Mouse (Mus musculus): ENCODE data around the gene Osbpl9. TPM values are rescaled to one million over a fixed set of nuclear protein-coding genes. Genes with fewer than 3 reads are reported as not detected.

The Osbpl9 gene
- total RNA-seq, 2 experiments from 2014 or later: 57.1 to 58.7 TPM

DNA sequence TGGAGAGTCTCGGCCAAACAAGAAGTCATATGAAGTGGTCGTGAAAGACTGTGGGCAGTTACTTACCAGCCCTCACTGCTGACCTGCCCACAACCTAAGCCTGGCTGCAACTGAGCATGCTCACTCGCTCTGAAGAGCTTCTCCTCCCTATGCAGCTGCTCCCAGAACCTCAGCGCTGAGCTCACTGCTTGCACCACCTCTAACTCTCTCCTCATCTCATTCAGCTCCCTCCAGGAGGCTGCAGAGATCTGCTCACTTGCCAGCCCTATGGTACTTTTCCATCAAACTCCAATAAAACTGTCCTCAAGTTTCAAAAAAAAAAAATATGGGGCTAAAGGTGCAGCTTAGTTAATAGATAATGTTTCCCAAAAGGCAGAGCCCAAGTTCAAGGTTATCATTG is 63.5 kb downstream of the Osbpl9 start:
- no peak for DNase-seq (ENCODE audit: low spot score in 2 of 2)

GRCm38 (mm10) chr4:109136475-109137125 is 65.5 kb downstream of the Osbpl9 start:
- no peak for DNase-seq (ENCODE audit: low spot score in 2 of 2)

DNA sequence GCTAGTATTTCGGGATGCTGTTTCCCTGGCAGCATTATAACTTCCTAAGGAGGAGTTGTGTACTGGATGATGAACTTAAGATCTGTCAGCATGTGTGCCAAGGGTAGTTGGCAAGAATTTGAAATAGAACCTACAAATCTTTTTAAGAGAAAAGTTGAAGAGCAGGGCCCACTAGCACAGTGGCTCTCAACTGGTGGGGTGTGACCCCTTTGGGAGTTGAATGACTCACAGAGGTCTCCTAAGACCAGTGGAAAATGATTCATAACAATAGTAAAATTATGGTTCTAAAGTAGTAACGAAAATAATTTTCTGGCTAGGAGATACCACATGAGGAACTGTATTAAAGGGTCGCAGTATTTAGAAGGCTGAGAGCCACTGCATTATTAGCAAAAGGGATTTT is 67.1 kb downstream of the Osbpl9 start:
- DNase-seq (ENCODE audit: low spot score in 2 of 2): no peak

GRCm38 (mm10) chr4:109131256-109131872 is 70.7 kb downstream of the Osbpl9 start:
- no peak for DNase-seq (ENCODE audit: low spot score in 2 of 2)

- no peak for DNase-seq (ENCODE audit: low spot score in 2 of 2)
Measured at GRCm38 (mm10) chr4:109128971-109129370, 73.1 kb downstream of the Osbpl9 start.

- no peak for DNase-seq (ENCODE audit: low spot score in 2 of 2)
Measured at GRCm38 (mm10) chr4:109128017-109128416, 74.1 kb downstream of the Osbpl9 start.

DNA sequence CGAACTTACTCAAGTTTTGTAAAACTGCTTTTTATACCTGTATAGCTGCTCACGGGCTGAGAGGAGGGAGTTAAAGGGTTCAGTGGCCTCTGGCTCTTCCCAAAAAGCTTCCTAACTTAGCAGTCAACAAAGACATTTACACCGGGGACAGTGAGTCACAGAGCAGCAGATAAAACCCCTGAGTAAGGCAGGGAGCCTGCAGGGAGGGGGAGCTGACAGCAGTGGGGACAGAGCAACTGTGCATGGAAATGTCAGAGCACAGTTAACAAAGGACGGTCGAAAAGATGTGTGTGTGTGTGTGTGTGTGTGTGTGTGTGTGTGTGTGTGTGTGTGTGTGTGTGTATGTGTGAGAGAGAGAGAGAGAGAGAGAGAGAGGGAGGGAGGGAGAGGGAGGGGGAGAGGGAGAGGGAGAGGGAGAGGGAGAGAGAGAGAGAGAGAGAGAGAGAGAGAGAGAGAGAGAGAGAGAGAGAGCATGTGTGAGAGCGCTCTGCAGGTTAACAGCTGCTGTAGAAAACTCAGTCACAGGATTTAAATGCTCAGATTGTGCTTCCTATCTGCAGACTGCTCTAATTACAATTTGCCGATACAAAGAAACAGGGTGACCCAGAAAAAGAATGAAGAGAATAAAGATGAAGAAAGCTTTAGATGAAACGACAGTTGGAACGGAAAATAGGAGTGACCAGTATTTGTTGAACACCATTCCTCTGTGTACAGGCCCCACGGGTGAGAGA is 75.1 kb downstream of the Osbpl9 start:
- DNase-seq (ENCODE audit: low spot score in 2 of 2): no peak

DNA sequence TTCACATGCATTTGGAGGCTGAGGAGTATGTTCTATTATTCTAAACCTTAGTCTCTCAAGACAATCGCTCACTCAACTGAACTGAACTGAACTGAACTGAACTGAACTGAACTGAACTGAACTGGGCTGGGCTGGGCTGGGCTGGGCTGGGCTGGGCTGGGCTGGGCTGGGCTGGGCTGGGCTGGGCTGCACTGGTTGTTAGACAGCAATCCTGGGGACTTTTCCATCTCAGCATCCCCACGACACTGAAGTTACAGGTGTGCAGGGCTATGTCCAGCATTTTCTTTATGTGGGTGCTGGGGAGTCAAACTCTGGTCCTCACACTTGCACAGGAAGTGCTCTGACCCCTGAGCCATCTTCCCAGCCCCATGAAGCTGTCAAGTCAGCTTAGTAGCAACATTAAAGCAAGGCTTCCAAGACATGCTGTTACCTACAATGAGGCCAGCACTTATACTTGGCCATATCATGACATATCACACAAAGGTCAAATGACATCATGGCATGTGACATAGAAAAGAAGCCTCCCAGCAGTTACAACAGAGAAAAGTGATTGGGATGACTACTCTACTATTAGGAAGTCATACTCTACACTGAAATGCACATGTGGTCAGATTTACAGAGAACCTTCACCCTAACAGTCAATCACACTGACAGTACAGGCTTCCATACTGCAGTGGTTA is 76.2 kb downstream of the Osbpl9 start:
- no peak for DNase-seq (ENCODE audit: low spot score in 2 of 2)

DNA sequence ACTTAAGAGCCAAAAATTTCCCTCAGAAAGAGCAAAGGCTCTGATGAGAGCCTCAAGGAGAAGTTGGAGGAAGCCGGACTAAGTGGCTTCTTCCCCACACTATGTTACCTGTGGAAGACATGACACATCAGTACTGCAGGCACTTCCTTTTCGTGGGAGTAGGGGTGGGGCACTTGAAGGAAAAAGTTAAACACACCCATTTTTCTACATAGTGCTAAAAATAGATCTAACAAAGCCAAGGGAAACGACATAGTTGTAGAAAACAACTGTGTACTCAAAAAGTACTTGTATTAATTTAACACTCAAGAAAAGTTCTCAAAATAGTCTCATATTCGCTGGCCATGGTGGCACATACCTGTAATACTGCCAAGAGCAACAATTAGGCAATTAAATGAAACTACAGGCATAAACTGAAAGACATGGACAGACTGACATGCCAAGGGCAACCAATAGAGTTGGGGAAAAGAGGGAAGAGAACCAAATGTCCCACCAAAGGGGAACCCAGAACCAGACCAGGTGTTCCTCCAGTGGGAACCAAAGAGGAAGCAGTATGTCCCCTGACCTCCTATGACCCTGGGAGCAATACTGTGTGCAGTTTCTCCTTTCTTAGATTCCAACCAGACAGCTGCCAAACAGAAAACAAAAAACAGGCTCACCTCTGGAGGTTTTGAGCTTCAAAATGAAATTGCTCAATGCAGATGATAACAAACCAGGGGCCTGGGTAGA is 79.1 kb downstream of the Osbpl9 start:
- DNase-seq (ENCODE audit: low spot score in 2 of 2): no peak

DNA sequence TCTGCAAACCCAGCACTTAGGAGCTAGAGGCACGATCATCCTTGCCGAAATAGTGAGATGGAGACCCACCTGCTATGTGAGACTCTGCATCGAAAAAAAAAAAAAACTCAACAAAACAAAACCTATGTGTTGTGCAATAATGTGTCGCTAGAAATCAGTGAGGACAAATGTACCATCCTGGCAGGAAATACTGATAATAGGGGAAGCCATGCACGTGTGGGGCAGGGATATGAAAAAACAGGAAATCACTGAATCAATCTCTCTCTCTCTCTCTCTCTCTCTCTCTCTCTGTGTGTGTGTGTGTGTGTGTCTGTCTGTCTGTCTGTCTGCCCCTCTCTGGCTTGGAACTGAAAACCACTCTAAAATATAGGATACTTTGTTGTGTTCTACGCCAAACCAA is 81.3 kb downstream of the Osbpl9 start:
- DNase-seq (ENCODE audit: low spot score in 2 of 2): no peak

GRCm38 (mm10) chr4:109119641-109120125 is 82.4 kb downstream of the Osbpl9 start:
- no peak for DNase-seq (ENCODE audit: low spot score in 2 of 2)

DNA sequence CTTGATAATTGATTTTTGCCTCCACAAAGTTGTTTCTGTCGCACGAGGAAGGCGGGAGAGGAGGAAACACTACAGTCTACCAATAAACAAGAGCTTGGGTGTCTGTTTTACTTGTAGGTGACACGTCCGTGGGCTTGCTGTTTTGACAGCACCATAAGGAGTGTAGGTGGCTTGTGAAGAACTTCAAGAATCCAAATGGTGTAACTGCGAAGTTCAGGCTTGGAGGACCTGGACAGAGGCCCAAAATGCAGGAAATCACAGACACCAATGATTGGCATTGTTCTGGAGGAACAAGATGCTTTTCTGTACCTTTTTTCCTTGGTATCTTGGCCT is 83.8 kb downstream of the Osbpl9 start:
- peak; percentile 63 to 76 for DNase-seq (ENCODE audit: low spot score in 2 of 2)

DNA sequence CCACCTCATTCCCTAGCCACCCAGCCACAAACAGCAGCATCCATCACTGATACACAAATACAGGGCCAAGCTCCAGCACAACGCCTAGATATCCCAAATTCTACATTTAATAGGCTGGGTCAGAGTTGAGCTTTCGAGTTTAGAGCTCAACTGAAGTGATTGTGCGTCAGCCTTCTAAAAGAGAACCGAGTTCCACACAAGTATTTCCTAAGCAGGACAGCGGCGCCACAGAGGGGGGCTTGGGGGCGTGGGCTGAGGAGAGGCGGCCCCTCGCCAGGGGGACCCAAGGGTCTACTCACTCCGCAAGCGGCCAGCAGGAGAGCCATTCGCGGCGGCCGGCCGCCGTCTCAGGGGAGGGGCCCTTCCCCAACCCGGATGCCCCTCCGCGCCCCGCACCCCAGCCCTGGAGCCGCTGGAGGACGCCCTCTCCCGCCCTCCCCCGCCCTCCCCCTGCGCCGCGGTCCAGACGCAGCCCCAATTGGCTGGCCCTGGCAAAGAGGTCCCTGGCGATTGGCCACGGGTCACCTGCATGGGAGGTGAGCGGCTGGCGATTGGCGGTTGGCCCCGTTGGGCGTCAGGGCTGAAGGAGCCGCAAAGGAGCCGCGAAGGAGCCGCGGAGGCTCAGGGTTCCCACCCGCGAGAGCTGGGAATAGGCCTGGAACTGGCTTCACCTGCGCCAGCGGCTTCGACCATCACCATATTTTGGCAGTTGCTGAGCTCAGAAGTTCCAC is 84.3 kb downstream of the Osbpl9 start:
- peak; percentile 68 to 74 for DNase-seq (ENCODE audit: low spot score in 2 of 2)

- no peak for DNase-seq (ENCODE audit: low spot score in 2 of 2)
Measured at GRCm38 (mm10) chr4:109116938-109117337, 85.1 kb downstream of the Osbpl9 start.

DNA sequence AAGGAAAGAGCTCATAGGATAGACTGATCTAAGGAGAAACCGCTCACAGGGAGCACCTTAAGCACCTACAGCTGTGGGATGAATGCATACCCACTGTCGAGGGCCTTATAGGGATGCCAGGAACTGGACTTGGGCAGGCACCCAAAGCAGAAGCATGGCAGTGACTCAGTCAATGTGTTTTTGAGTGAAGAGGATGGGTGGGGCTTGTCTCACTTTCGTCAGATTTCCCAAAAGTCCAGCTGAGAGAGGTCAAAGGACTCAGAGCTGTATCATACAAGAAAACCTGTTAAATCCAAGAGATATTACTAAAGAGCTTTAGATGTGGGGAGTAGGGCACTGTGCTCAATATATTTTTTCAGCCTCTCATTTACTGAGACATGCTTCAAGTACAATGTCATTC is 85.6 kb downstream of the Osbpl9 start:
- DNase-seq (ENCODE audit: low spot score in 2 of 2): no peak

- DNase-seq (ENCODE audit: low spot score in 2 of 2): no peak
Measured at GRCm38 (mm10) chr4:109115742-109116141, 86.3 kb downstream of the Osbpl9 start.

DNA sequence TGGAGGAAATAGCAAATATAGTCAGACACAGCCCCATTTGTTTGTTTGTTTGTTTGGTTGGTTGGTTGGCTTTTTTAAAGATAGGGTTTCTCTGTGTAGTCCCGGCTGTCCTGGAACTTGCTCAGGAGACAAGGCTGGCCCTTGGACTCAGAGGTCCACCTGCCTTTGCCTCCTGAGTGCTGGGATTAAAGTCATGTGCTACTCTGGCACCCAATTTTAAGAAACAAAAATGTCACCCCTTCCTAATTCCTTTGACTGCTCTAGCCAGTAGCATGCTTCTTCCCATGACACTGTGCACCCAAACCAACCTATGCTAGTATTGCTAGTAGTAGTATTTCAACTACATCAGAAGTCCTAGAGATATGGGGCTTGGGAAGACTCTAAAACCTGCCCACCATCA is 87.8 kb downstream of the Osbpl9 start:
- DNase-seq (ENCODE audit: low spot score in 2 of 2): no peak

- DNase-seq (ENCODE audit: low spot score in 2 of 2): no peak
Measured at GRCm38 (mm10) chr4:109112915-109113505, 89.1 kb downstream of the Osbpl9 start.

DNA sequence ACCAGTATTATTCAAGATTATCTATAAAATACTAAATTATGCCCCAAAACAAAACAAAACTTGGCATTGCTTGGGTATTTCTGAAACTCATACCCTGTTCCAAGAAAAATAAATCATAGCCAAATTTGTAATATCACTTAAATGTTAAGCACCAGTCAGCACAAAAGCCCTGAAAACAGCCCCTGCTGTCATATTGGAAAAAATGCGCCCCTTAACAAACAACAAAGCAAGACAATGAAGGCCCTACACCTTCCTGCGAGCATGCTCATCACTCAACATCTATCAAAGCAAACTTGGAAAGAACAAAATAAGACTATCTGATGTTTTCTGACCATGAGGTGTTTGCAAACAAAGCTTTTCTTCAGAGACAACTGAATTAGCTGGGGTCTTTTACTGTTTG is 91.1 kb downstream of the Osbpl9 start:
- no peak for DNase-seq (ENCODE audit: low spot score in 2 of 2)

GRCm38 (mm10) chr4:109109686-109110085 is 92.4 kb downstream of the Osbpl9 start:
- no peak for DNase-seq (ENCODE audit: low spot score in 2 of 2)
